Mouse (Mus musculus) lung, postnatal 0 days (tissue): ENCODE data around the gene Commd3.

Experiments
- CTCF ChIP-seq: IDR thresholded peaks from 2 replicates; pipeline ENCODE4 v1.5.1; 2016; ENCODE audit warnings: antibody characterized with exemption, mild to moderate bottlenecking
- EP300 ChIP-seq: IDR thresholded peaks from 2 replicates; pipeline ENCODE4 v1.6.1; 2016; ENCODE audit warnings: antibody characterized with exemption, mild to moderate bottlenecking, control low read depth

- TF ChIP-seq CTCF (no peak), EP300 (no peak)
Observed at GRCm38 (mm10) chr2:18676457-18676935, 4.3 kb downstream of the Commd3 start.
